Mouse (Mus musculus): ENCODE data around the gene Tnrc6b. TPM values are rescaled to one million over a fixed set of nuclear protein-coding genes. Genes with fewer than 3 reads are reported as not detected.

Tnrc6b gene
- polyA plus RNA-seq, 1 experiment from 2014 or later = 35.6 TPM

- H3K4me1 ChIP-seq = peaks cover 8% of the 10 kb centered on the region; the same call in 1 of the 2 replicates
- 92% methylated on average over 3 of the region's 3 CpGs for WGBS
- no peaks in the 10 kb centered on the region for H3K36me3 ChIP-seq
- H3K27ac ChIP-seq = no peak overlapping the region
- H3K9me3 ChIP-seq = no peaks in the 10 kb centered on the region
- no peak for ATAC-seq (ENCODE audit: insufficient number of reproducible peaks, insufficient read depth, low FRiP score, low TSS enrichment, low read depth)
- H3K4me2 ChIP-seq = no peak overlapping the region
- H3K27me3 ChIP-seq = no peaks in the 10 kb centered on the region
- H3K4me3 ChIP-seq = no peak overlapping the region
- no peak overlapping the region for H3K9ac ChIP-seq
Measured at GRCm38 (mm10) chr15:80768216-80768615, 57.1 kb downstream of the Tnrc6b start.

- H3K27me3 ChIP-seq = no peaks in the 10 kb centered on the region
- H3K9ac ChIP-seq = no peak overlapping the region
- no peak overlapping the region for H3K4me3 ChIP-seq
- no peak for ATAC-seq (ENCODE audit: insufficient number of reproducible peaks, insufficient read depth, low FRiP score, low TSS enrichment, low read depth)
- no peaks in the 10 kb centered on the region for H3K36me3 ChIP-seq
- no peak overlapping the region for H3K27ac ChIP-seq
- peaks cover 8% of the 10 kb centered on the region; the same call in 1 of the 2 replicates for H3K4me1 ChIP-seq
- no peak overlapping the region for H3K4me2 ChIP-seq
- H3K9me3 ChIP-seq = no peaks in the 10 kb centered on the region
- 39% methylated on average over 1 of the region's 1 CpGs for WGBS
Measured at GRCm38 (mm10) chr15:80771926-80772441, 60.9 kb downstream of the Tnrc6b start.

DNA sequence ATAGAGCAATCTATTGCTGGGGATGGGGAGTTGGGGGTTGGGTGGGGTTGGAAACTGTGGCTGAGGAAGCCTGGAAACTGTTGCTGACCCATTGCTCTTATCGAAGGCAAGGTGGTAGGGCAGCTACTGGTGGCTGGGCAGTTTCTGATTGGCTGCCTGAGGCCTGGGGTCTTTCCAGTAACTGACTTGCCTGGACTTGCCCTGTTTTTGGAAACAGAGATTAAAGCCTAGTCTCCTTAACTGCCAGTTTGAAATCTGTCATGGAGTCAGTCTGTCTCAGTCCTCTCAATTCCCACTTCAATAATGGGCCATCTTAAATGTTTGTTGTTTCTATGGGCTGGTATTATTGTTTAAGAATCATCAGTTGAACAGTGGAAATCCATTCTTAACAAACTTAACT lies 63.6 kb downstream of the Tnrc6b start:
- no peaks in the 10 kb centered on the region for H3K36me3 ChIP-seq
- H3K9ac ChIP-seq = no peak overlapping the region
- H3K4me3 ChIP-seq = no peak overlapping the region
- no peak for ATAC-seq (ENCODE audit: insufficient number of reproducible peaks, insufficient read depth, low FRiP score, low TSS enrichment, low read depth)
- no peak overlapping the region for H3K4me2 ChIP-seq
- no peaks in the 10 kb centered on the region for H3K9me3 ChIP-seq
- 95% methylated on average over 1 of the region's 1 CpGs for WGBS
- no peak overlapping the region for H3K27ac ChIP-seq
- no peaks in the 10 kb centered on the region for H3K27me3 ChIP-seq
- peaks cover 17% of the 10 kb centered on the region for H3K4me1 ChIP-seq

GRCm38 (mm10) chr15:80779006-80779405 lies 67.9 kb downstream of the Tnrc6b start:
- 39% methylated on average over 3 of the region's 3 CpGs for WGBS

DNA sequence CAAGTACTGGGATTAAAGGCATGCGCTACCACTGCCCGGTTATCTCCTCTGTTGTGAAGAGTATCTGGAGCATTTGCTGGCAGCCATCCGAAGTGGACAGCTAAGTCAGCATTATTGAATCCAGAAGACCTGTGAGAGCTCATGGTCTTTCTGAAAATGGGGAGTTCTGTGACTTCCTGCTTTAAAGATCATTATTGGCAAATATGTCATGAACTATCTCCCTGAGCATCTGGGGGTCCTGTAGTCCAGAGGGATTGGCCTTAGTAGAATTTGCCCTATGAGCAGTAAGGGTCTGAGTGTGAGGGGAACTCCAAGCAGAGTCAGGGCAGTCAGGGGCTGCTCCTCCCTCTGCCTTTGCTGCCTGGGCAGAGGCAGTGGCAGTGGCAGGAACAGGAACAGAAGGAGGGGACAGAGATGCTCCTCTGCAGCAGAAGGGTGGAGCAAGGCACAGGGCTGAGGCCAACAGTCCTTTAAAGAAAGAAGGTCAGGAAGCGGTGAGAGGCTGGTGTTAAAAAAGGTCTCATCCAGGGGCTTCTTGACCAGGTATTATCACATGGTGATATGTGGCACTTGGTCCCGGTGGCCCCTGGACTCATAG lies 69.1 kb downstream of the Tnrc6b start:
- Histone ChIP-seq H3K4me1 (peaks cover 13% of the 10 kb centered on the region), H3K9ac (no peak overlapping the region), H3K27me3 (no peaks in the 10 kb centered on the region), H3K27ac (no peak overlapping the region), H3K4me2 (no peak overlapping the region), H3K9me3 (no peaks in the 10 kb centered on the region), H3K36me3 (no peaks in the 10 kb centered on the region), H3K4me3 (no peak overlapping the region)
- no peak for ATAC-seq (ENCODE audit: insufficient number of reproducible peaks, insufficient read depth, low FRiP score, low TSS enrichment, low read depth)
- WGBS = 86% methylated on average over 5 of the region's 5 CpGs

More at GRCm38 (mm10) chr15:80779006-80779405, 67.9 kb downstream of the Tnrc6b start:
- no peaks in the 10 kb centered on the region for H3K9me3 ChIP-seq
- ATAC-seq (ENCODE audit: insufficient number of reproducible peaks, insufficient read depth, low FRiP score, low TSS enrichment, low read depth) = no peak
- H3K9ac ChIP-seq = no peak overlapping the region
- no peak overlapping the region for H3K27ac ChIP-seq
- peaks cover 8% of the 10 kb centered on the region for H3K4me1 ChIP-seq
- no peak overlapping the region for H3K4me3 ChIP-seq
- H3K27me3 ChIP-seq = no peaks in the 10 kb centered on the region
- H3K4me2 ChIP-seq = no peak overlapping the region
- H3K36me3 ChIP-seq = no peaks in the 10 kb centered on the region

- H3K4me1 ChIP-seq = peaks cover 13% of the 10 kb centered on the region
Measured at GRCm38 (mm10) chr15:80781218-80781806, 70.2 kb downstream of the Tnrc6b start.

DNA sequence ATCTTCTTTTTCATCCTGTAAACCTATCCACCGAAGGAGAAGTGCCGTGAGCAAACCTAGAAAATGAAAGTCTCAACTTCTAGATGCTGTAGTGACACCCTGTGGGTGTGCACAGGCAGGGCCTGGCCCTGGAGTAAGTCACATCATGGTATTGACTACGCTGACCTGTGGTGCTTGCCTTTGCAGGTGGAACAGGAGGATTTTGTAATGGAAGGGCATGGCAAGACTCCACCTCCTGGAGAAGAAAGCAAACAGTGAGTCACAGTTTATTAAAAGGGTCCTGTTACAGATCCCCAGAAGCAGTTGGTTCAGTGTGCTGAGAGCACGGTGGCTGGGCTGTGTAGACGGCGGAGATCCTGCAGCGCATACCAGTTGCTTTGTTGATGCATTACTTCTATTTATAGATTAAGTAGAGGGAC lies 73.4 kb downstream of the Tnrc6b start:
- Histone ChIP-seq H3K4me1 (peaks cover 5% of the 10 kb centered on the region), H3K9ac (no peak overlapping the region), H3K36me3 (no peaks in the 10 kb centered on the region), H3K4me2 (no peak overlapping the region; the same call in 1 of the 2 replicates), H3K4me3 (no peak overlapping the region), H3K9me3 (no peaks in the 10 kb centered on the region), H3K27ac (no peak overlapping the region), H3K27me3 (no peaks in the 10 kb centered on the region)
- WGBS = 48% methylated on average over 7 of the region's 7 CpGs
- ATAC-seq (ENCODE audit: insufficient number of reproducible peaks, insufficient read depth, low FRiP score, low TSS enrichment, low read depth) = no peak

More at GRCm38 (mm10) chr15:80781218-80781806, 70.2 kb downstream of the Tnrc6b start:
- no peaks in the 10 kb centered on the region for H3K27me3 ChIP-seq
- no peaks in the 10 kb centered on the region for H3K9me3 ChIP-seq
- H3K9ac ChIP-seq = no peak overlapping the region
- H3K36me3 ChIP-seq = no peaks in the 10 kb centered on the region
- H3K4me3 ChIP-seq = no peak overlapping the region
- H3K27ac ChIP-seq = no peak overlapping the region
- H3K4me2 ChIP-seq = no peak overlapping the region
- WGBS = 80% methylated on average over 5 of the region's 5 CpGs
- ATAC-seq (ENCODE audit: insufficient number of reproducible peaks, insufficient read depth, low FRiP score, low TSS enrichment, low read depth) = no peak

GRCm38 (mm10) chr15:80785699-80786098 lies 74.6 kb downstream of the Tnrc6b start:
- Histone ChIP-seq H3K9ac (no peak overlapping the region), H3K4me3 (no peak overlapping the region), H3K4me2 (no peak overlapping the region), H3K9me3 (no peaks in the 10 kb centered on the region), H3K36me3 (no peaks in the 10 kb centered on the region), H3K27me3 (no peaks in the 10 kb centered on the region), H3K27ac (no peak overlapping the region), H3K4me1 (peaks cover 5% of the 10 kb centered on the region)
- no peak for ATAC-seq (ENCODE audit: insufficient number of reproducible peaks, insufficient read depth, low FRiP score, low TSS enrichment, low read depth)
- 79% methylated on average over 1 of the region's 1 CpGs for WGBS

- Histone ChIP-seq H3K4me2 (no peak overlapping the region), H3K9ac (no peak overlapping the region), H3K4me3 (no peak overlapping the region), H3K27me3 (no peaks in the 10 kb centered on the region), H3K27ac (no peak overlapping the region), H3K4me1 (peaks cover 5% of the 10 kb centered on the region), H3K36me3 (no peaks in the 10 kb centered on the region), H3K9me3 (no peaks in the 10 kb centered on the region)
- WGBS = 87% methylated on average over 4 of the region's 4 CpGs
- ATAC-seq (ENCODE audit: insufficient number of reproducible peaks, insufficient read depth, low FRiP score, low TSS enrichment, low read depth) = no peak
Measured at GRCm38 (mm10) chr15:80787746-80788145, 76.6 kb downstream of the Tnrc6b start.

GRCm38 (mm10) chr15:80792556-80792955 lies 81.4 kb downstream of the Tnrc6b start:
- Histone ChIP-seq H3K27ac (no peak overlapping the region), H3K36me3 (no peaks in the 10 kb centered on the region), H3K9ac (no peak overlapping the region), H3K4me3 (no peak overlapping the region), H3K4me1 (peaks cover 9% of the 10 kb centered on the region), H3K9me3 (no peaks in the 10 kb centered on the region), H3K27me3 (no peaks in the 10 kb centered on the region), H3K4me2 (no peak overlapping the region)
- 77% methylated on average over 3 of the region's 3 CpGs for WGBS
- no peak for ATAC-seq (ENCODE audit: insufficient number of reproducible peaks, insufficient read depth, low FRiP score, low TSS enrichment, low read depth)

DNA sequence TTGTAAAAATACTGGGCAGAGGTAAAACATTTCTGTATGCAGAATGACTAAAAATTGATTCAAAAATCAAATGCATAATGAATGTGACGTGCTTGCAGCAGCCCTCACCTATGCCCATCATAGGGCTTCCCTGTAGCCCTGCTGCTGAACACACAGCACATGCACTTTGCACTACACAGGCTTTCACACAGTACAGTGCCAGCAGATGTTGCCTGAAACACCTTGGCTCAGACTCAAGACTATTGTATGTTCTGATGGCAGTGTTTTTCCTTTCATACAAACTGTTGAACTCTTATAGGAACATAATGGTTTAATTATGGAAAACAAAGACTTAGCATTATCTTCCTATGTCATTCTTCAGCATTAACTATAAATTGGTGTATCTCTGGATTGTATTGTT lies 84.0 kb downstream of the Tnrc6b start:
- Histone ChIP-seq H3K27ac (no peak overlapping the region), H3K4me2 (no peak overlapping the region), H3K9ac (no peak overlapping the region), H3K27me3 (no peaks in the 10 kb centered on the region), H3K9me3 (no peaks in the 10 kb centered on the region), H3K4me3 (no peak overlapping the region), H3K36me3 (no peaks in the 10 kb centered on the region), H3K4me1 (peaks cover 12% of the 10 kb centered on the region)
- no peak for ATAC-seq (ENCODE audit: insufficient number of reproducible peaks, insufficient read depth, low FRiP score, low TSS enrichment, low read depth)
- WGBS = 94% methylated on average over 1 of the region's 1 CpGs

DNA sequence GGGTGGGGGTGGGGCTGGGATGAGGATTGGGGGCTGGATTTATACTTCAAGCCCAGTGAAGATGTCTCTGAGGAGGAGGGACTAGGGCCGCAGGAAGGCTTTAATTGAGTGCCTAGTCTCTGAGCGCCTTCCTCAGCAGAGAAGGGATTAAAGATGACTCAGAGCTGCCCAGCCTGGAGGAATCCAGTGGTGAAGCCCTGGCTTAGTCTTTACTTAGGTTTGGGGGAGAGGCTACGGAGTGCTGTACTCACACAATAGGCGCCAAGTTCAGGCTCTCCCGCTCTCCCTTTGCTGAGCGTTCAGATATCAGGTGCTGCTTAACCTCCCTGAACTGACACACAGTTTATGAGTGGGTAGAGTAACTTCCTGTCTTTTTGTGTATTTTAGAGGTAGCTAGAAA lies 86.6 kb downstream of the Tnrc6b start:
- peak; percentile 57 for ATAC-seq (ENCODE audit: insufficient number of reproducible peaks, insufficient read depth, low FRiP score, low TSS enrichment, low read depth)

More for the DNA sequence above, 86.6 kb downstream of the Tnrc6b start:
- Histone ChIP-seq H3K27ac (peak overlapping the region; percentile 93), H3K4me2 (peak overlapping the region; percentile 67), H3K9ac (peak overlapping the region; percentile 77), H3K9me3 (no peaks in the 10 kb centered on the region), H3K27me3 (no peaks in the 10 kb centered on the region), H3K36me3 (no peaks in the 10 kb centered on the region), H3K4me3 (peak overlapping the region; percentile 56), H3K4me1 (peaks cover 30% of the 10 kb centered on the region)
- under 1% methylated on average over 6 of the region's 6 CpGs for WGBS
